Mouse (Mus musculus) ES-E14 (cell line): ENCODE results near the gene BC016579. TPM values are rescaled to one million over a fixed set of nuclear protein-coding genes. Genes with fewer than 3 reads are reported as not detected.

ENCODE experiments used
- DNase-seq: peaks from one replicate; pipeline ENCODE4 v3.0.0-alpha.2; 2013; ENCODE audit warnings: low read depth, low spot score
- H3K27ac ChIP-seq: 2 replicates; pipeline ENCODE4 v1.5.1; 2012; ENCODE audit warnings: low read depth, mild to moderate bottlenecking, low read length, moderate library complexity, mixed read lengths; ENCODE audit not compliant: poor library complexity, insufficient read depth, severe bottlenecking
- H3K36me3 ChIP-seq: 2 replicates; pipeline ENCODE4 v1.6.1; 2012; ENCODE audit warnings: mild to moderate bottlenecking, low read length, moderate library complexity, mixed read lengths; ENCODE audit not compliant: control insufficient read depth, poor library complexity, insufficient read depth, severe bottlenecking
- H3K4me1 ChIP-seq, 2 experiments: fragments of 150-350 bp in 1 of 2; sonication (generic) in 1 of 2; 2 replicates each; pipeline ENCODE4 v1.6.1; 2012; ENCODE audit warnings: low read length in 2 of 2, mild to moderate bottlenecking in 1 of 2, mixed read lengths in 1 of 2; ENCODE audit not compliant: control insufficient read depth in 2 of 2, insufficient read depth in 2 of 2, poor library complexity in 1 of 2
- H3K4me3 ChIP-seq, 2 experiments: fragments of 150-350 bp in 1 of 2; sonication (generic) in 1 of 2; 2 replicates each; pipeline ENCODE4 v1.5.1; 2012; ENCODE audit warnings: low read length in 2 of 2, low read depth in 1 of 2, mild to moderate bottlenecking in 1 of 2, mixed read lengths in 1 of 2; ENCODE audit not compliant: insufficient read depth in 1 of 2, poor library complexity in 1 of 2, severe bottlenecking in 1 of 2
- H3K9ac ChIP-seq: 2 replicates; pipeline ENCODE4 v1.6.1; 2012; ENCODE audit warnings: low read depth, mild to moderate bottlenecking, low read length, mixed read lengths; ENCODE audit not compliant: poor library complexity, insufficient read depth, severe bottlenecking
- H3K9me3 ChIP-seq: fragments of 150-350 bp; sonication (generic); 2 replicates; pipeline ENCODE4 v1.6.1; 2012; ENCODE audit warnings: low read depth, mild to moderate bottlenecking, low read length; ENCODE audit not compliant: control insufficient read depth, insufficient read depth
- CHD2 ChIP-seq: IDR thresholded peaks from 2 replicates; pipeline ENCODE4 v1.6.1; 2014; ENCODE audit warnings: mild to moderate bottlenecking, low read depth, low read length, inconsistent platforms
- HCFC1 ChIP-seq: IDR thresholded peaks from 2 replicates; pipeline ENCODE4 v1.6.1; 2012; ENCODE audit warnings: low read length, inconsistent platforms, borderline replicate concordance; ENCODE audit not compliant: insufficient read depth
- MAFK ChIP-seq: IDR thresholded peaks from 2 replicates; pipeline ENCODE4 v1.6.1; 2014; ENCODE audit warnings: mild to moderate bottlenecking, low read depth, low read length, inconsistent platforms; ENCODE audit not compliant: insufficient read depth
- ZC3H11A ChIP-seq: IDR thresholded peaks from 2 replicates; pipeline ENCODE4 v1.6.1; 2012; ENCODE audit warnings: low read depth, mild to moderate bottlenecking, inconsistent platforms, low read length, borderline replicate concordance
- ZNF384 ChIP-seq: IDR thresholded peaks from 2 replicates; pipeline ENCODE4 v1.6.1; 2012; ENCODE audit warnings: low read depth, low read length, inconsistent platforms
- in situ Hi-C, 2 experiments: fragments of 600-800 bp; cut with MboI; formaldehyde crosslinking; loops; one replicate each; pipeline ENCODE4 v1.15.1; 2025; ENCODE audit warnings: low sequenced_read_pairs in 2 of 2, inconsistent platforms in 1 of 2; ENCODE audit not compliant: unreplicated experiment in 2 of 2
- total RNA-seq: library from RNA; depleted of rRNA; stranded (reverse); fragments of 300-350 nt; gene quantifications from 2 replicates; pipeline ENCODE4 v1.2.3, GENCODE M21; 2012

BC016579 gene
- total RNA-seq, 1 experiment: 0.27 TPM

DNA sequence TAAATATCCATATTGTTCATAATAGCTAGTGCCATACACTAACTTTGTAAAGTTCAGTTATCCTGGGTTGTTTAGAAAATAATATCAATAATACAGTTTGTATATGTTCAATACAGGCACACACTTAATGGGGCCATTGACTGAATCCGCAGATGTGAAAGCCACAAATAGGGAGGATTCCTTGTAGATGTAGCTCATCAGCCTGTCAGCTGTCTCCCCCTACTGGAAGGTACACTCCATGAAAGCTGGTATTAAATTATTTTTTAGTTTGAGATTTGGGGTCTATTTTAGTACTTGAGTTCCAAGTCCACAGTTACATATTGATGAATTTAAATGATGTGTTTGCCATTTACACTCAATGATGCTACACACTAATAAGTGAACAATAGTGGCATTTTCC is 22.6 kb upstream of the BC016579 start:
- TF ChIP-seq ZC3H11A (peak; percentile 43; the same call in 1 of the 2 replicates), HCFC1 (no peak)
- Histone ChIP-seq H3K36me3 (no peaks in the 10 kb centered on the region), H3K9me3 (no peaks in the 10 kb centered on the region), H3K27ac (no peak overlapping the region), H3K9ac (no peak overlapping the region), H3K4me1 (no peaks in the 10 kb centered on the region), H3K4me3 (no peak overlapping the region)
- in situ Hi-C loops: no loop called here
- peak; percentile 11 for DNase-seq

DNA sequence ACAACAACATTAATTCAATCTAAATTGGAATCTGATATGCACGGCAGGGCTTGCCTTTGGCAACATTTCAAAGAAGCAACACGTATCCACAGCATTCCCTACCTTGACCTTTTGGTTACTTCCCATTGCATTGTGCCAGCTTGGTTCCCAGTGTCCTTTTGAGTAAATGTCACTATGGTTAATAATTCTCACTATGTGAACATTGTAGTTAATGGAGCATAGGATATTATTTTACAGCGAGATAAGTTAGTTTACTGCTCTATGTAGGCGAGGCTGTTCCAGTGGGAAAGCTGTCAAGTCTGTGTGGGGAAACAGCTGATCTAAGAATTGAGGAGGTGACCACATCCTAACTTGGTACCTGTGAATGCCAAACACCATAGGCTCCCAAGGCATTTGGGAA is 16.1 kb upstream of the BC016579 start:
- no peak for TF ChIP-seq ZNF384
- TF ChIP-seq CHD2: no peak
- TF ChIP-seq HCFC1: no peak
- no peak for TF ChIP-seq ZC3H11A
- no peak for TF ChIP-seq MAFK
- no peaks in the 10 kb centered on the region for H3K36me3 ChIP-seq
- no peak for DNase-seq
- H3K4me1 ChIP-seq: no peaks in the 10 kb centered on the region
- H3K4me3 ChIP-seq: no peak overlapping the region
- in situ Hi-C loops: no loop called here
- H3K9ac ChIP-seq: no peak overlapping the region
- no peaks in the 10 kb centered on the region for H3K9me3 ChIP-seq
- no peak overlapping the region for H3K27ac ChIP-seq

DNA sequence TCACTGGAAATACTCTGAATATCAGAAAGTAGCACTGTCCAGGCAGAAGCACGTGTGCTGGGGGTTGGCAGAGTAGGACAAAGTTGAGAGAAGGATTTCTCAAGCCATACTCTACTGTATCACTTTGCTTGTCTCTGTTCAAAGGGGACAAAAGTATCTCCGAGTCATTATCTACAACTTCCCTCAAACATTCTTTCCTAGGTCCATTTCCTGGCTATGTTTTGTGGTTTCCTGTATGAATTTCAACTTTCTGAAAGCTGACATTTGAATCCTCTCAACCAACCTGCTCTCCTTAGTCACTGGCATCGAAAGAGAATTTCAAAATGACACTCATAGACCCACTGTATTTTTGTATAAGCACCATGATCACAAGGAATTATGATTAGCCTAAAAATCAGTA is 14.3 kb upstream of the BC016579 start:
- no peaks in the 10 kb centered on the region for H3K4me1 ChIP-seq
- no peak overlapping the region for H3K9ac ChIP-seq
- no peak for DNase-seq
- H3K9me3 ChIP-seq: no peaks in the 10 kb centered on the region
- in situ Hi-C loops: no loop called here
- H3K36me3 ChIP-seq: no peaks in the 10 kb centered on the region
- no peak for TF ChIP-seq ZNF384
- no peak for TF ChIP-seq HCFC1
- TF ChIP-seq ZC3H11A: no peak
- no peak for TF ChIP-seq MAFK
- no peak for TF ChIP-seq CHD2
- no peak overlapping the region for H3K27ac ChIP-seq
- H3K4me3 ChIP-seq: no peak overlapping the region

GRCm38 (mm10) chr16:45666136-45666535 is 12.3 kb upstream of the BC016579 start:
- no peak for DNase-seq
- Histone ChIP-seq H3K4me3 (no peak overlapping the region), H3K36me3 (no peaks in the 10 kb centered on the region), H3K9me3 (no peaks in the 10 kb centered on the region), H3K27ac (no peak overlapping the region), H3K9ac (no peak overlapping the region), H3K4me1 (no peaks in the 10 kb centered on the region)
- in situ Hi-C loops: no loop called here
- no peak for TF ChIP-seq ZC3H11A
- TF ChIP-seq ZNF384: no peak
- no peak for TF ChIP-seq CHD2
- no peak for TF ChIP-seq HCFC1
- no peak for TF ChIP-seq MAFK

- H3K9ac ChIP-seq: no peak overlapping the region
- no peak for TF ChIP-seq HCFC1
- no peak for TF ChIP-seq MAFK
- TF ChIP-seq ZNF384: no peak
- no peak for TF ChIP-seq CHD2
- TF ChIP-seq ZC3H11A: no peak
- in situ Hi-C loops: no loop called here
Observed at GRCm38 (mm10) chr16:45662381-45662780, 8.5 kb upstream of the BC016579 start.

More at GRCm38 (mm10) chr16:45662381-45662780, 8.5 kb upstream of the BC016579 start:
- DNase-seq: no peak
- no peaks in the 10 kb centered on the region for H3K4me1 ChIP-seq
- no peak overlapping the region for H3K27ac ChIP-seq
- no peaks in the 10 kb centered on the region for H3K9me3 ChIP-seq
- no peak overlapping the region for H3K4me3 ChIP-seq
- no peaks in the 10 kb centered on the region for H3K36me3 ChIP-seq
